Mouse (Mus musculus) B cell, adult 62 days (primary cell): ENCODE results near the gene Atg4a-ps. TPM values are rescaled to one million over a fixed set of nuclear protein-coding genes. Genes with fewer than 3 reads are reported as not detected.

Experiments
- total RNA-seq: library from RNA; stranded (reverse); gene quantifications from 4 replicates; pipeline ENCODE4 v1.2.4, GENCODE M21; 2023

Gene Atg4a-ps
- 0.29 TPM in 1 of 4 replicates, not detected in the others for total RNA-seq

GRCm38 (mm10) chr3:103645968-103646367 is at the start of gene Atg4a-ps:
Atg4a-ps (minus strand) TSS chr3:103646068.

Other genes with a start within 250 kb of the Atg4a-ps start
- gene Syt6, start 70.8 kb downstream of the Atg4a-ps start, total RNA-seq, result not detected in 4 replicates
- 1.2 to 1.7 TPM (median 1.5 TPM) in 4 replicates for gene Olfml3, start 91.9 kb upstream of the Atg4a-ps start, total RNA-seq
- not detected in 4 replicates for gene Gm10964, start 93.3 kb upstream of the Atg4a-ps start, total RNA-seq
- gene Hipk1, start 145.5 kb upstream of the Atg4a-ps start, total RNA-seq, result 200 to 222 TPM (median 217 TPM) in 4 replicates
- 15.8 to 19.9 TPM (median 18.3 TPM) in 4 replicates for gene Dclre1b, start 163.4 kb upstream of the Atg4a-ps start, total RNA-seq
- 21.6 to 28.1 TPM (median 26.1 TPM) in 4 replicates for gene Ap4b1, start 163.5 kb upstream of the Atg4a-ps start, total RNA-seq
- 0.81 to 2.1 TPM (median 1.4 TPM) in 4 replicates for gene Gm43064, start 163.5 kb upstream of the Atg4a-ps start, total RNA-seq
- gene Bcl2l15, start 186.5 kb upstream of the Atg4a-ps start, total RNA-seq, result 0.75 to 0.78 TPM in 2 of 4 replicates, not detected in the others
- gene Ptpn22, start 213.7 kb upstream of the Atg4a-ps start, total RNA-seq, result 72.0 to 84.2 TPM (median 75.4 TPM) in 4 replicates